Mouse (Mus musculus): ENCODE measurements around the gene Trim41.

Trim41 gene

GRCm38 (mm10) chr11:48788311-48789089 is 28.7 kb downstream of the Trim41 start:
- DNase-seq = peak; percentile 67 to 90

- peak in 1 of 2 experiments; percentile 27 for DNase-seq
Measured at GRCm38 (mm10) chr11:48787455-48788211, 29.5 kb downstream of the Trim41 start.

DNA sequence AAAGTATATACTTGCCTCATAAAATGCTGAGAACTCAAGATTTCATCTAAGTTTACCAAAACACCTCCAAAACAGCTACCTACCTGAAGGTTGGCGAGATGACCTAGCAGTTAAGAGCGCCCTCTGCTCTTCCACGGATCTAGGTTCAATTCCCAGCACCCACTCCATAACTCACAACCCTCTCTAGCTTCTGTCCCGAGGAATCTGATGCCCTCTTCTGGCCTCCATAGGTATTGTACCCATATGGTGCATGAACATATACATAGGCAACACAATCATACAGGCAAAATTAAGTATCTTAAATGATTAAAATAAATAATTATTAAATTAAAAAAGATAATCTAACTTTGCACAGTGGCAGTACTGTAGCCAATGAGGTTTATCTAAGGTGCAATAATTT is 34.9 kb downstream of the Trim41 start:
- no peak for DNase-seq

DNA sequence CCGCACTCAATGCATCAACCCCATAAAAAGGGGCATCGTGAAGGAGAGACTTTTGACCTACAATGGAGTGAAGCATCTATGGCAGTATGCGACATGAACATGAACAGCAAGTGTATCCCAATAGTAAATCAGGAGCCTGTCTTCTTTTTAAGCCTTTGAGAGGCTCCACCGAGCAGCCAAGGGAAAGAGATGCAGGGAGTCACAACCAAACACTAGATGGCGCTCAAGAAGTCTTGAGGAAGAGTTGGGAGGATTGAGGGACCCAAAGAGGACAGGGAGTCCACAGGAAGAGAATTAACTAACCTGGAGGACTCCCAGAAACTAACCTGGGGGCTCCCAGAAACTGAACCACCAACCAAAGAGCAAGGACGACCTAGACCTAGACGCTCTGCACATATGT is 37.7 kb downstream of the Trim41 start:
- peak in 1 of 2 experiments; percentile 36 for DNase-seq

- no peak for DNase-seq
Measured at GRCm38 (mm10) chr11:48777303-48777702, 39.9 kb downstream of the Trim41 start.

DNA sequence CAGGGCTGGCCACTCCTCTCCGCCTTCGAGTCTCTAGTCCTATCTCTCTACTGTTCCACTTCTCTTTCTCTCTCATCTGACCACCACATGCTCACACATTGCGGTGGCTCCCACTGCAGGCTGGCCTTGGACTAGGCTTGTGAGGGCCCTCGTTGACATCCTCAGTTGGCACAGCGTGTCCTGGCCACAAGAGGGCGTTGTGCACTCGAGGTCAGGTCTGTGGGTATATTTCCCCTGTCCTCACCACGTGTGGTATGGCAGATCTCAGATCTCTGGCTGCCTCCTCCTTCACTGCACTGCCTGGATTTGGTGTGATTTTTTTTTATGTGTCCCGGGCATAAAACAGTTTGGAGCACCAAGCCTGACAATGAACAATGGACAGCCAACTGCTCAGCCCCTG is 40.5 kb downstream of the Trim41 start:
- no peak for DNase-seq

DNA sequence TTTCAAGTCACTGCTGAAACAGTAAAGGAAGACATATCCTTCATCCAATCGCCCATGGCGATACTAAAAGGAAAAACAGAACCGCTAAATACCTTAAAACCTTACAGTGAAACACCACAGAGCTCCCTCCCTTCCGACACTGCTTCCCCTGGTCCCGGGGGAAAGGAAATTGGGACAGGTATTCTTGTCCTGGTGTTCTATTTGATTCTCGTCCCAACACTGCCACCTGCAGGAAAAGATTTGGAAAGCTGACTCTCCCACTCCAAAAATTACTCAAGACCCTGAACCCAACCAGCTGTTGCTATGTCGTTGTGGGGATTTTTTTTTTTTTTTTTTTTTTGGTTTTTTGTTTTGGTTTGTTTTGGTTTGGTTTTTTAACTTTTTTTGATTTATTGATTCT is 41.7 kb downstream of the Trim41 start:
- peak; percentile 35 to 59 for DNase-seq

GRCm38 (mm10) chr11:48774443-48775298 is 42.5 kb downstream of the Trim41 start:
- peak in 1 of 2 experiments; percentile 53 for DNase-seq

DNA sequence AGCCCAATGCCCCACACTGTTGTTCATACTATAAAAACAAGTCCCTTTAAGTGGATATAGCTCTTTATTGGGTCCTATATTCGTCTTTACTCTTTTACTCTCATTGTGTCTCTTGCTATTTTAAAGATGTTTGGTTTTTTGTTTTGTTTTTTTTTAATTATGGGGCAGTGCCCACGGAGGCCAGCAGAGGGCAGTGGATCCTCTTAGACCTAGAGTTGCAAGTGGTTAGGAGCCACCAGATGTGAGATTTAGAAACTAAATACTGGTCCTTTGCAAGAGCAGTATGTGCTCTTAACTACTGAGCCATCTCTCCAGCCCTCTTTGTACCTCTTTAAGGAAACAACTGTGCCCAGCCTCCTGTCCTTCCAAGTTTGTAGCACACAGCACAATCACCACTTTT is 45.5 kb downstream of the Trim41 start:
- peak in 1 of 2 experiments; percentile 21 for DNase-seq

- DNase-seq = no peak
Measured at GRCm38 (mm10) chr11:48767195-48767876, 49.8 kb downstream of the Trim41 start.

DNA sequence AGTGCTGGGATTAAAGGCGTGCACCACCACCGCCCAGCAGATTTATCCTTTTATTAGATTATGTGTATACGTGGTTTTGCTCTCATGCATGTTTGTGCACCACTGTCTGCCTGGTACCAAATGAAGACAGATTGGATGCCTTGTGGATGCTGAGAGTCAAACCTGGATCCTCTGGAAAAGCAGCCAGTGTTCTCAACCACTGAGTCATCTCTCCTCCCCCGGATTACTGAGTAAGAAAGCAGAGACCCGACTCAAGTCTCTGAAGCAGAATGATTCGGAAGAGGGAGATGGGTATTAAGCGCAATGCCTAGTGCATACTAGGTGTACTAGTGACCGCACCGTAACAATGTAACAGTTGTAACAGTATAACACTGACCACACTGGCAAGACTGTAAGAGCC is 53.0 kb downstream of the Trim41 start:
- DNase-seq = no peak

DNA sequence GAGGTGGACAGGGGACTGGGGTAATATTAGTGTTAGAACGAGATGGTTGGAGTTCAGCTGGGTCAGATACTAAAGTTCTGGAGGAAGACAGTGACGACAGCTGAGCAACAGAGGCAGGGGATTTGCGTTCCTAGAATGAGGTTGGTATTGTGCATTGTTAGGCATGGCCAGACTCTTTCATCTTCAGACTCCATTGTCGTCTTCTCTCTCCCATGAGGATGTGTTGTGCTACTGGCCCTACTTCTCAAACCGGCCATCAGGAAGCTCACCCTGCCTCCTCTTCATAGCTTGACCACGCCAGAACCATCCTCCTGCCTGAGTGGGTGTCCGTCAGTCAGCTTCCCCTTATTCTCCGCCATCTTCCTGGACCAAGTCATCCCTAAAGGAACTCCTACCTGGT is 58.1 kb downstream of the Trim41 start:
- no peak for DNase-seq
